Mouse (Mus musculus) heart, adult 8-10 months (tissue): ENCODE results near the gene Naa60. TPM values are rescaled to one million over a fixed set of nuclear protein-coding genes. Genes with fewer than 3 reads are reported as not detected.

Experiments
- DNase-seq: peaks from one replicate; pipeline ENCODE4 v3.0.0; 2022; ENCODE audit warnings: low spot score
- total RNA-seq, 4 experiments: library from RNA; stranded (reverse); gene quantifications; 2 replicates each; pipeline ENCODE4 v1.2.4; 2022

The Naa60 gene
- total RNA-seq, 4 experiments from 2014 or later, result 44.4 to 58.4 (median 51.3) TPM

- no peak for DNase-seq
Observed at GRCm38 (mm10) chr16:3885065-3885670, 13.0 kb downstream of the Naa60 start.

GRCm38 (mm10) chr16:3891621-3892295 is 19.6 kb downstream of the Naa60 start:
- no peak for DNase-seq

GRCm38 (mm10) chr16:3893739-3894138 is 21.6 kb downstream of the Naa60 start:
- DNase-seq, result no peak

- peak; percentile 76 for DNase-seq
Observed at GRCm38 (mm10) chr16:3895173-3895792, 23.1 kb downstream of the Naa60 start.

- no peak for DNase-seq
Observed at GRCm38 (mm10) chr16:3896046-3896445, 23.9 kb downstream of the Naa60 start.

- no peak for DNase-seq
Observed at GRCm38 (mm10) chr16:3896553-3896952, 24.4 kb downstream of the Naa60 start.

GRCm38 (mm10) chr16:3907471-3907870 is 35.3 kb downstream of the Naa60 start:
- DNase-seq, result no peak

GRCm38 (mm10) chr16:3908537-3909111 is 36.4 kb downstream of the Naa60 start, which contains the start of the genes 1700037C18Rik and Cluap1:
Gene 1700037C18Rik, minus strand, starts transcription at chr16:3908689.
Gene Cluap1, plus strand, starts transcription at chr16:3908801.
- peak; percentile 93 for DNase-seq

GRCm38 (mm10) chr16:3909118-3909517 is 36.9 kb downstream of the Naa60 start:
- DNase-seq, result no peak

GRCm38 (mm10) chr16:3920756-3921155 is 48.6 kb downstream of the Naa60 start:
- DNase-seq, result no peak

GRCm38 (mm10) chr16:3923515-3923914 is 51.3 kb downstream of the Naa60 start:
- DNase-seq, result no peak

- no peak for DNase-seq
Observed at GRCm38 (mm10) chr16:3923966-3924365, 51.8 kb downstream of the Naa60 start.

GRCm38 (mm10) chr16:3928582-3928981 is 56.4 kb downstream of the Naa60 start:
- no peak for DNase-seq

- DNase-seq, result peak; percentile 20
Observed at GRCm38 (mm10) chr16:3929151-3929550, 57.0 kb downstream of the Naa60 start.

GRCm38 (mm10) chr16:3933536-3933935 is 61.4 kb downstream of the Naa60 start:
- DNase-seq, result no peak

GRCm38 (mm10) chr16:3934091-3934490 is 61.9 kb downstream of the Naa60 start:
- DNase-seq, result no peak

- no peak for DNase-seq
Observed at GRCm38 (mm10) chr16:3934701-3935100, 62.5 kb downstream of the Naa60 start.

GRCm38 (mm10) chr16:3951141-3951540 is 79.0 kb downstream of the Naa60 start:
- no peak for DNase-seq
